Mouse (Mus musculus): ENCODE results near the gene Lrrd1. TPM values are rescaled to one million over a fixed set of nuclear protein-coding genes. Genes with fewer than 3 reads are reported as not detected.
"Not testable (repeated sequence)": the region's sequence is repeated elsewhere in the genome, so short reads cannot be mapped to it uniquely, and the experiment has no call there.

Lrrd1 gene
- polyA plus RNA-seq, 1 experiment from 2014 or later = 0.13 TPM

- 96% methylated on average over 1 of the region's 1 CpGs for WGBS
- Histone ChIP-seq H3K9me3 (ENCODE audit: control insufficient read depth, low read length) (no peaks in the 10 kb centered on the region), H3K9ac (ENCODE audit: low read depth, low read length) (no peak overlapping the region), H3K4me3 (ENCODE audit: low read length) (no peak overlapping the region), H3K27me3 (replicated peaks; ENCODE audit: control insufficient read depth, insufficient read depth, low read length) (no peaks in the 10 kb centered on the region), H3K4me1 (ENCODE audit: control insufficient read depth, insufficient read depth, low read depth, low read length) (peaks cover 3% of the 10 kb centered on the region), H3K36me3 (ENCODE audit: control insufficient read depth, insufficient read depth, low read length) (peaks cover 10% of the 10 kb centered on the region), H3K4me2 (ENCODE audit: low read length) (no peak overlapping the region), H3K27ac (ENCODE audit: low read depth, low read length) (no peak overlapping the region)
- ATAC-seq = no peak
Measured at GRCm38 (mm10) chr5:3808472-3808871, 36.5 kb upstream of the Lrrd1 start.

GRCm38 (mm10) chr5:3834107-3834506 is 10.9 kb upstream of the Lrrd1 start:
- H3K27me3 ChIP-seq (replicated peaks; ENCODE audit: control insufficient read depth, insufficient read depth, low read length) = no peaks in the 10 kb centered on the region
- no peak for ATAC-seq
- H3K27ac ChIP-seq (ENCODE audit: low read depth, low read length) = no peak overlapping the region
- H3K9me3 ChIP-seq (ENCODE audit: control insufficient read depth, low read length) = peaks cover 7% of the 10 kb centered on the region
- WGBS = 78% methylated on average over 1 of the region's 1 CpGs
- no peaks in the 10 kb centered on the region for H3K4me1 ChIP-seq (ENCODE audit: control insufficient read depth, insufficient read depth, low read depth, low read length)
- H3K9ac ChIP-seq (ENCODE audit: low read depth, low read length) = no peak overlapping the region
- H3K4me2 ChIP-seq (ENCODE audit: low read length) = no peak overlapping the region
- peaks cover 33% of the 10 kb centered on the region for H3K36me3 ChIP-seq (ENCODE audit: control insufficient read depth, insufficient read depth, low read length)
- no peak overlapping the region for H3K4me3 ChIP-seq (ENCODE audit: low read length)

GRCm38 (mm10) chr5:3870161-3870560 is 25.2 kb downstream of the Lrrd1 start:
- Histone ChIP-seq H3K27ac (ENCODE audit: low read depth, low read length) (no peak overlapping the region), H3K4me3 (ENCODE audit: low read length) (no peak overlapping the region), H3K27me3 (replicated peaks; ENCODE audit: control insufficient read depth, insufficient read depth, low read length) (no peaks in the 10 kb centered on the region), H3K4me2 (ENCODE audit: low read length) (no peak overlapping the region), H3K36me3 (ENCODE audit: control insufficient read depth, insufficient read depth, low read length) (no peaks in the 10 kb centered on the region), H3K9me3 (ENCODE audit: control insufficient read depth, low read length) (no peaks in the 10 kb centered on the region), H3K4me1 (ENCODE audit: control insufficient read depth, insufficient read depth, low read depth, low read length) (no peaks in the 10 kb centered on the region), H3K9ac (ENCODE audit: low read depth, low read length) (no peak overlapping the region)
- ATAC-seq = no peak
- 86% methylated on average over 4 of the region's 4 CpGs for WGBS

GRCm38 (mm10) chr5:3872348-3872747 is 27.4 kb downstream of the Lrrd1 start:
- no peaks in the 10 kb centered on the region for H3K27me3 ChIP-seq (replicated peaks; ENCODE audit: control insufficient read depth, insufficient read depth, low read length)
- H3K27ac ChIP-seq (ENCODE audit: low read depth, low read length) = no peak overlapping the region
- WGBS = 38% methylated on average over 1 of the region's 1 CpGs
- no peak overlapping the region for H3K9ac ChIP-seq (ENCODE audit: low read depth, low read length)
- ATAC-seq = no peak
- H3K9me3 ChIP-seq (ENCODE audit: control insufficient read depth, low read length) = no peaks in the 10 kb centered on the region
- H3K4me2 ChIP-seq (ENCODE audit: low read length) = no peak overlapping the region
- H3K36me3 ChIP-seq (ENCODE audit: control insufficient read depth, insufficient read depth, low read length) = no peaks in the 10 kb centered on the region
- H3K4me1 ChIP-seq (ENCODE audit: control insufficient read depth, insufficient read depth, low read depth, low read length) = no peaks in the 10 kb centered on the region
- no peak overlapping the region for H3K4me3 ChIP-seq (ENCODE audit: low read length)

GRCm38 (mm10) chr5:3873485-3873884 is 28.5 kb downstream of the Lrrd1 start:
- Histone ChIP-seq H3K27me3 (replicated peaks; ENCODE audit: control insufficient read depth, insufficient read depth, low read length) (no peaks in the 10 kb centered on the region), H3K36me3 (ENCODE audit: control insufficient read depth, insufficient read depth, low read length) (no peaks in the 10 kb centered on the region), H3K4me3 (ENCODE audit: low read length) (no peak overlapping the region), H3K9ac (ENCODE audit: low read depth, low read length) (no peak overlapping the region), H3K9me3 (ENCODE audit: control insufficient read depth, low read length) (no peaks in the 10 kb centered on the region), H3K27ac (ENCODE audit: low read depth, low read length) (no peak overlapping the region), H3K4me2 (ENCODE audit: low read length) (no peak overlapping the region), H3K4me1 (ENCODE audit: control insufficient read depth, insufficient read depth, low read depth, low read length) (no peaks in the 10 kb centered on the region)
- 67% methylated on average over 3 of the region's 3 CpGs for WGBS
- ATAC-seq = no peak

GRCm38 (mm10) chr5:3886862-3887261 is 41.9 kb downstream of the Lrrd1 start:
- H3K9me3 ChIP-seq (ENCODE audit: control insufficient read depth, low read length); H3K4me1 ChIP-seq (ENCODE audit: control insufficient read depth, insufficient read depth, low read depth, low read length); H3K4me3 ChIP-seq (ENCODE audit: low read length); H3K27me3 ChIP-seq (replicated peaks; ENCODE audit: control insufficient read depth, insufficient read depth, low read length); H3K4me2 ChIP-seq (ENCODE audit: low read length); ATAC-seq; H3K36me3 ChIP-seq (ENCODE audit: control insufficient read depth, insufficient read depth, low read length); H3K27ac ChIP-seq (ENCODE audit: low read depth, low read length); H3K9ac ChIP-seq (ENCODE audit: low read depth, low read length): not testable (repeated sequence)
- WGBS = 92% methylated on average over 6 of the region's 7 CpGs

GRCm38 (mm10) chr5:3889201-3889600 is 44.2 kb downstream of the Lrrd1 start:
- Histone ChIP-seq H3K36me3 (ENCODE audit: control insufficient read depth, insufficient read depth, low read length) (no peaks in the 10 kb centered on the region), H3K9me3 (ENCODE audit: control insufficient read depth, low read length) (no peaks in the 10 kb centered on the region), H3K27me3 (replicated peaks; ENCODE audit: control insufficient read depth, insufficient read depth, low read length) (no peaks in the 10 kb centered on the region), H3K9ac (ENCODE audit: low read depth, low read length) (no peak overlapping the region), H3K4me3 (ENCODE audit: low read length) (no peak overlapping the region), H3K4me1 (ENCODE audit: control insufficient read depth, insufficient read depth, low read depth, low read length) (peaks cover 6% of the 10 kb centered on the region; the same call in 1 of the 2 replicates), H3K4me2 (ENCODE audit: low read length) (no peak overlapping the region), H3K27ac (ENCODE audit: low read depth, low read length) (no peak overlapping the region)
- ATAC-seq = no peak

- H3K4me3 ChIP-seq (ENCODE audit: low read length) = peak within 1 kb of the TSS; percentile 39
- H3K36me3 ChIP-seq (ENCODE audit: control insufficient read depth, insufficient read depth, low read length); H3K27ac ChIP-seq (ENCODE audit: low read depth, low read length); H3K4me1 ChIP-seq (ENCODE audit: control insufficient read depth, insufficient read depth, low read depth, low read length); H3K9me3 ChIP-seq (ENCODE audit: control insufficient read depth, low read length); H3K27me3 ChIP-seq (replicated peaks; ENCODE audit: control insufficient read depth, insufficient read depth, low read length): not testable (repeated sequence)
- ATAC-seq = peak; percentile 100
- H3K4me2 ChIP-seq (ENCODE audit: low read length) = peak within 1 kb of the TSS; percentile 73
- 5% methylated on average over 4 of the region's 47 CpGs for WGBS
- H3K9ac ChIP-seq (ENCODE audit: low read depth, low read length) = peak within 1 kb of the TSS; percentile 8; the same call in 1 of the 2 replicates
Measured at GRCm38 (mm10) chr5:3893459-3894293, 48.7 kb downstream of the Lrrd1 start, which contains the start of gene Mterf1a. TSS of gene Mterf1a (minus strand) at chr5:3893933.

- H3K4me3 ChIP-seq (ENCODE audit: low read length) = peak overlapping the region; percentile 34; the same call in 1 of the 2 replicates
- H3K36me3 ChIP-seq (ENCODE audit: control insufficient read depth, insufficient read depth, low read length); H3K9me3 ChIP-seq (ENCODE audit: control insufficient read depth, low read length); H3K27me3 ChIP-seq (replicated peaks; ENCODE audit: control insufficient read depth, insufficient read depth, low read length); H3K4me1 ChIP-seq (ENCODE audit: control insufficient read depth, insufficient read depth, low read depth, low read length); ATAC-seq; H3K4me2 ChIP-seq (ENCODE audit: low read length); H3K27ac ChIP-seq (ENCODE audit: low read depth, low read length); H3K9ac ChIP-seq (ENCODE audit: low read depth, low read length): not testable (repeated sequence)
- 95% methylated on average over 4 of the region's 4 CpGs for WGBS
Measured at GRCm38 (mm10) chr5:3894294-3894619, 49.3 kb downstream of the Lrrd1 start.
